Comparison of ENCODE assay signal across 8 mouse cellular contexts in genomic region chr11:3647688-3648087, GRCm38 (mm10). TPM values are rescaled to one million over a fixed set of nuclear protein-coding genes. Genes with fewer than 3 reads are reported as not detected.
DNase-seq lines count a peak whose midpoint lies in the region; ATAC-seq and TF ChIP-seq lines count a peak whose summit lies in the region.

No protein-coding gene starts in this region.

- peak overlapping the region; percentile 86 for H3K4me2 ChIP-seq in kidney, embryonic 15.5 days
- H3K4me2 ChIP-seq in hindbrain, embryonic 13.5 days = peak overlapping the region; percentile 72
- peak overlapping the region; percentile 83 for H3K4me2 ChIP-seq in midbrain, postnatal 0 days (ENCODE audit: low read depth, low read length, poor library complexity, severe bottlenecking)

- H3K27ac ChIP-seq in kidney, embryonic 15.5 days = no peak overlapping the region
- H3K27ac ChIP-seq in bone marrow, adult 2 months (ENCODE audit: control insufficient read depth, insufficient read depth, low read depth, low read length, poor library complexity) = no peak overlapping the region
- no peak overlapping the region; the same call in 1 of the 2 replicates for H3K27ac ChIP-seq in hindbrain, embryonic 13.5 days
- no peak overlapping the region for H3K27ac ChIP-seq in midbrain, postnatal 0 days (ENCODE audit: low read depth, low read length)

- TF ChIP-seq CTCF in bone marrow, adult 2 months (IDR thresholded peaks at IDR 0.05; ENCODE audit: control insufficient read depth, insufficient read depth, low read length) = no peak
- no peak for TF ChIP-seq CTCF in midbrain, postnatal 0 days (IDR thresholded peaks at IDR 0.05)

- peak overlapping the region; percentile 96 for H3K9ac ChIP-seq in kidney, embryonic 15.5 days
- peak overlapping the region; percentile 98 for H3K9ac ChIP-seq in hindbrain, embryonic 13.5 days
- 0 out of 2 replicates have a peak overlapping the region, but pooled peaks have one; percentile 81 for H3K9ac ChIP-seq in midbrain, postnatal 0 days (replicated peaks; ENCODE audit: low read length, poor library complexity, severe bottlenecking)

- no peaks in the 10 kb centered on the region for H3K27me3 ChIP-seq in kidney, embryonic 15.5 days
- no peaks in the 10 kb centered on the region for H3K27me3 ChIP-seq in hindbrain, embryonic 13.5 days
- no peaks in the 10 kb centered on the region for H3K27me3 ChIP-seq in midbrain, postnatal 0 days (ENCODE audit: insufficient read depth, low read length)

- TF ChIP-seq POLR2A in bone marrow, adult 2 months (IDR thresholded peaks at IDR 0.05; ENCODE audit: borderline replicate concordance, control insufficient read depth, low read depth, low read length) = no peak

- peak overlapping the region; percentile 96 for H3K4me3 ChIP-seq in kidney, embryonic 15.5 days (replicated peaks)
- H3K4me3 ChIP-seq in bone marrow, adult 2 months (replicated peaks; ENCODE audit: control insufficient read depth, low read depth, low read length) = peak overlapping the region; percentile 9
- peak overlapping the region; percentile 97 for H3K4me3 ChIP-seq in hindbrain, embryonic 13.5 days
- peak overlapping the region; percentile 80 for H3K4me3 ChIP-seq in midbrain, postnatal 0 days (ENCODE audit: low read depth, low read length)

- peaks cover 17% of the 10 kb centered on the region for H3K4me1 ChIP-seq in kidney, embryonic 15.5 days
- H3K4me1 ChIP-seq in bone marrow, adult 2 months (ENCODE audit: control insufficient read depth, insufficient read depth, low read length) = peaks cover 1% of the 10 kb centered on the region; the same call in 1 of the 2 replicates
- H3K4me1 ChIP-seq in hindbrain, embryonic 13.5 days (replicated peaks) = peaks cover 34% of the 10 kb centered on the region
- H3K4me1 ChIP-seq in midbrain, postnatal 0 days (ENCODE audit: insufficient read depth, low read length) = peaks cover 11% of the 10 kb centered on the region

- no peak for ATAC-seq in kidney, embryonic 15.5 days (replicated peaks; ENCODE audit: low FRiP score)
- ATAC-seq in hindbrain, embryonic 13.5 days (ENCODE audit: low FRiP score) = no peak
- no peak for ATAC-seq in midbrain, postnatal 0 days (ENCODE audit: low FRiP score)

- no peak for DNase-seq in kidney, adult 11 months
- DNase-seq in midbrain, postnatal 0 days (ENCODE audit: low spot score) = no peak
- DNase-seq in frontal cortex, postnatal 14 days (ENCODE audit: low spot score in 2 of 2) = no peak
- DNase-seq in natural killer cell, adult 2 months (ENCODE audit: low spot score in 2 of 2) = no peak
- no peak for DNase-seq in ovary, postnatal 10 days (ENCODE audit: low spot score)

- H3K36me3 ChIP-seq in kidney, embryonic 15.5 days = peaks cover 57% of the 10 kb centered on the region
- H3K36me3 ChIP-seq in hindbrain, embryonic 13.5 days = peaks cover 43% of the 10 kb centered on the region
- peaks cover 17% of the 10 kb centered on the region for H3K36me3 ChIP-seq in midbrain, postnatal 0 days (ENCODE audit: insufficient read depth, low read length)

- 86% methylated on average over 5 of the region's 5 CpGs for WGBS in kidney, embryonic 15.5 days
- WGBS in bone marrow, adult 2 months = 91% methylated on average over 5 of the region's 5 CpGs
- WGBS in hindbrain, embryonic 13.5 days = 86% methylated on average over 5 of the region's 5 CpGs
- 85% methylated on average over 5 of the region's 5 CpGs for WGBS in midbrain, postnatal 0 days

- peaks cover 24% of the 10 kb centered on the region for H3K9me3 ChIP-seq in kidney, embryonic 15.5 days (replicated peaks)
- peaks cover 19% of the 10 kb centered on the region for H3K9me3 ChIP-seq in hindbrain, embryonic 13.5 days
- H3K9me3 ChIP-seq in midbrain, postnatal 0 days (ENCODE audit: low read length) = 0 out of 2 replicates have a peak, but pooled peaks cover 4% of the 10 kb centered on the region

RNA-seq across cellular contexts. Expression of gene Morc2a, which starts 1.3 kb away (rescaled TPM):
- 28.2 and 30.2 TPM in 2 replicates for polyA plus RNA-seq in kidney, embryonic 15.5 days (2015; fragmentation: Nextera tagmentation; extraction: Ambion mirVana)
- polyA plus RNA-seq in bone marrow, adult 2 months (2011; ENCODE audit: insufficient read depth, insufficient read length, low replicate concordance, missing spikeins) = 13.0 and 24.9 TPM in 2 replicates
- polyA plus RNA-seq in hindbrain, embryonic 13.5 days (2015; fragmentation: Nextera tagmentation; extraction: Ambion mirVana) = 38.7 and 39.3 TPM in 2 replicates
- 39.1 and 44.2 TPM in 2 replicates for total RNA-seq in midbrain, postnatal 0 days (2014; rRNA removed)
- 19.8 and 21.9 TPM in 2 replicates for polyA plus RNA-seq in midbrain, postnatal 0 days (2015; fragmentation: Nextera tagmentation; extraction: Ambion mirVana)

Comparison
In these comparisons a context has a peak if more than half of its experiments do, and no peak if none do; other contexts are left out.
1. H3K4me3 ChIP-seq: peak in every context shown above with its lines; median percentile 97 in hindbrain, embryonic 13.5 days; 96 in kidney, embryonic 15.5 days; 80 in midbrain, postnatal 0 days; 9 in bone marrow, adult 2 months.